Mouse (Mus musculus): ENCODE measurements at regions not wholly inside any gene's neighbourhood (a gene's known extent, or its start where the extent isn't known, plus 50 kb on each side); places are given as distances from the start of the nearest gene placed in this dataset.

DNA sequence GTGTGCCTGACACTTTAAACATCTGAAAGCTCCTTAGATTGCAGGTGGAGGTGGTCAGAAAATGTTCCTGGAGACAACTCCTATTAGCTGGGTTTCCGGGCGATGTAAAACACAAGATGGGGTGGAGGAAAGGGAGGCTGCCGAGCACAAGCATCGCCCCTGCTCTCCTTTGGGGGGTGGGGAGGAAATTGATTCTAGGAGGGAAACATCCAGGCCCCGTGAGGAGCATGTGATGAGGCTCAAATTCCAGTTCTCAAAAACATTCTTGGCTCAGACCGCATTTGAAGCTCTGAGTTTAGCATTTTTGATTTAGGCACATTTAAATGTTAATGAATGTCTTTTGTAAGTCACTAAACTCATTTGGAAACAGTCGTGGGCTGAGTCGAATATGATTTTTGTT lies 105.5 kb downstream of the Rpl14 start:
- no peak for DNase-seq (ENCODE audit: low spot score)

DNA sequence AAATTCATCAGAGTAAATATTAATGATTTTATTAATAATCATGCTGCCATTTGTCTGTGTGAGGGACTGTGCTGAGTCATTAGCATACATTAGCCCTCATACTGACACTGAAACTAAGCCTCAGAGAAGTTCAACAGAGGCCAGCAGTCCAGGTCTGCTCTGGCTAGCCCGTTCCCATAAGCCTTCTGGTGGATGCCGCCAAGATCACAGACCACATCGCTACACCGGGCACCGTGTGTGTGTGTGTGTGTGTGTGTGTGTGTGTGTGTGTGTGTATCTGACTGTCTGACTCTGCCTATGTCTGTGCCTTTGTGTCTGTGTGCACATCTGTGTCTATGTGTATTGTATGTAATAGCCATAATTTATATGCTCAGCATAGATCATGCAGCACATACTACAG lies 106.0 kb downstream of the Rpl14 start:
- no peak for DNase-seq (ENCODE audit: low spot score)

DNA sequence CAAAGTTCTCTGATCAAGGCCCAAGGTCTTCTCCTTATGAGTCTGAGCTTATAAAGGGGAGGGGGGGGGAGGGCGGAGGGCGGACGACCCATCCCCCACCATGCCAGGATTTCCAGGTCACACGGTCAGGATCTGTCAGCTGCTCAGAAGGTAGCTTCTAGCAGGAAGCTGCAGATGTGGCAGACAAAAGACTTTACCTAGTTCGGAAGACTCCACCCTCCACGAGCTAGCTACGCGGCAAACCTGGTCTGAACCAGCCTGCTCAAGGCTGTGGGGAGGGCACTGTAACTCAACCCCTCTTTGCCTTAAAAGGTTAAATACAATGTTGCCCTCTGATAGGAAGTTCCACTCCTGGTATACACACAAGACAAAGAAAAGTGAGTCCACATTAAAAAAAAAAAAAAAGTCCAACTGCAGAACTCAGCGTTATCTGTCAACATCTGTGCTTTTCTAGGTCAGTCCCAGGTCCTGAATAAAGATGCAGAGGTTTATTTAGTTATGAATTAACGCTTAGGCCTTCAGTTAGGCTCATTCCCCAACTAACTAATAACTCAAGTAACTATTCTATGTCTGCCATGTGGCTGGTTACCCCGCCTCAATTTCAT lies 108.7 kb downstream of the Rpl14 start:
- DNase-seq (ENCODE audit: low spot score) = peak; percentile 18

DNA sequence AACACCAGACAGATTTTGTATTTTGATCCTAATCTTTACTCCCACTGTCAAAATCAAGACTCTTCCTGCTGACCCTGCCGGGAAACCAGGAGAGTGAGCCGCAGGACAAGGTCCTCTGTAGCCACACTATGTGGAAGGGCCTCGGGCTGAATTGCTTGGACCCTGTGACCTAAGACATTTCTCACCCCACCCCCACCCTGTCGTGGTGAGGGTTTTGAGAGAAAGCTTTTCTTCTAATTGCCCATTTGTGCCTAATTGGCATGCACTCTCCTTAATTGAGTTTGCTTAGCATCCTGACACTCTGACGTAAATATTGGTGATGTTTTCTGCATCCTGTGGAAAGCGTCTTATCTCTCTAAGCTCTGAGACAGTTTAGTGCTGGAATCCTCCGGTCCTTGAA lies 110.2 kb downstream of the Rpl14 start:
- DNase-seq (ENCODE audit: low spot score) = no peak

DNA sequence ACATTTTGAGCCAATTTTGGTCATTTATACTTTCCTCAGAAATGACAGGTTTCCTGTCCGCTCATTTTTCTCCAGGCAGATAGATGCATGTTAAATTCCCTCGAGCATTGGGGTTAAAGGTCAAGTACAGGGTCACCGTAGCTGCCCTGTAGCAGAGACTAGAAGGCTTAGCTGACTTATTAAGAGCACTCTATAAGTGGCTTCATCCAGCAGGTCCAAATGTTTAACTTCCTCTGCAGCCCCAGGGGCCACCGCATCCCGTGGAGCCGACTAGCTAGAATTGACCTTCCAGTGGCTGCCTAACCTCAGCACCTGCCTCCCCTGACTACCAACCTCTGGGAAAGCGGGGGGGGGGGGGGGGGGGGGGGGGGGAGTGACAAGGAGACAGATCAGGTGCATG lies 114.7 kb downstream of the Rpl14 start:
- no peak for DNase-seq (ENCODE audit: low spot score)

DNA sequence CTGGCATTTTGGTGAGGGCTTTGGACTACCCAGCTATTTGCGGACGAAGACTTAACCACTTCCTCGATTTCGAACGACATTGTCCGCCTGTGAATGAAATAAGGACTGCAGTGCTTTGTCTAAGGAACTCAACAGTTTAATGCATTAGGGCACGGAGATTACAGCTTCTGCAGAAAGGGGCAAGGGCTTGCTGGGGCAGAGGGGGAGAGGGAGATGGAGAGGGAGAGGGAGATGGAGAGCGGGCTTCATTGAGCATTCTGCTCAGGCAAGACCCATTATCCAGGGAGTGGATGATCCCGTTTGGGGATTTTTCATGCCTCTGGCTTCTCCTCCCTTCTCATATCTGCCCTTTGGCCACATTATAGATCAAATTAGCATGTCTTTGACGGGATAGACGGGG lies 117.8 kb downstream of the Rpl14 start:
- no peak for DNase-seq (ENCODE audit: low spot score)

DNA sequence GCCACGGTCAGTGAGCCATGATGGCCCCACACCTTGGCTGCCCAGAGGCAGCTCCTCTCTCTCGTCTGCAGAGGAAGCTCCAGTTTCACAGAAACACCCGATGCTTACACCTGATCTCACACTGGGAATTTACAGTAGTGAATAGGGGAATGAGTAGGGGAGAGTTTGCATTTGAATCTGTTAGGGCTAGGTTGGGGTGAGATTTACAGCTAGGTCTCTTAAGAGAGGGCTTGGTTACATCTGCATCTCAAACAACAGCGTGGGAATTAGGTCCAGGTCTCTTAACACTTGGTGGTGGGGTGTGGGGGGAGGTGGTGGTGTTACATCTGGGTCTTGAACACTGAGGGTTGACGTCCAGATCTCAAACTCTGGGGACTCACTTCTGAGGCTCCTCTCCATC lies 119.3 kb downstream of the Rpl14 start:
- no peak for DNase-seq (ENCODE audit: low spot score)

DNA sequence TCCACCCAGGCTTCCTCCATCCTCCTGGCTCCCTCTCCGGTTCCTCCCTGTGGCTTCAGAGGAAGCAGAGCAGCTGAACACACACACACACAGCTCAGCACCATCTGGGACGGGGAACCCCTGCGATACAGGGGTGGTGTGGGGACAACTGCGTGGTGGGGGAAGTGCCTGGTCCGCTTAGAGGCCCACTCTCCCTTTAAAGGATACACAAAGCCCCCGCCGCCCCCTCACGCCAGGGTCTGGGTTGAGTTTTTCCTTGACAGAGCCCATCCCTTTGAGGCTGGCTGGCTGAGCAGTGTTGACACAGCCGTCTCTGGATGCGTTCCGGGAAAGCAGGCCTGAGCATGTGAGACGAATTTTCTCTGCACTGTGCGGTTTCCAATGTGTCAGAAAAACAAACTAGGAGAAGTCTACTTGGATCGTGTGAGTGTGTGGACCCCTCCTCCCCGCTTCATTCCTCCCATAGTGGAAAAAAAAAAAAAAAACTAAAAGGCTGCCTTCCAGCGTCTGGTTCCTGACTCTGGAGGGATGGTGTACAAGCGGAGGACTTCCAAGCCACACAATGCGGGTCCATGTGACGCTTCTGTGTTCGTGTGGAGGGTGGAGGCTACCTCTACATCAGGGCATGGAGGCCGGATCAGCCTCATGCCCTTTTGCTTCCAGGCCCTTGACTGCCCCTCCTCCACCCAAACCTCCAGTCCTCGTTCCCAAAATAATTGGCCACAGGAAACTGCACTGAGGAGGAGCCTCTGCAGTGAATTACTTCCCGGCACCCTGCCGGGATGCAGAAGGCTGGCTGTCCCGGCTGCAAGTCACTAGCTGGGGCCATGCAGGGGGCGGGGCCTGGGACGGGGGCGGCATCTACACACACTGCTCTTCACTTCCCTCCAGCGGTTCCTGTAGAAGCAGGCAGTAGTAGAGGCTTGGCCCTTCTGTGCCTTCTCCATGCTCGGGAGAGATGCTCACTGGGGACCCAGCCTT lies 120.0 kb downstream of the Rpl14 start:
- peak; percentile 80 for DNase-seq (ENCODE audit: low spot score)

DNA sequence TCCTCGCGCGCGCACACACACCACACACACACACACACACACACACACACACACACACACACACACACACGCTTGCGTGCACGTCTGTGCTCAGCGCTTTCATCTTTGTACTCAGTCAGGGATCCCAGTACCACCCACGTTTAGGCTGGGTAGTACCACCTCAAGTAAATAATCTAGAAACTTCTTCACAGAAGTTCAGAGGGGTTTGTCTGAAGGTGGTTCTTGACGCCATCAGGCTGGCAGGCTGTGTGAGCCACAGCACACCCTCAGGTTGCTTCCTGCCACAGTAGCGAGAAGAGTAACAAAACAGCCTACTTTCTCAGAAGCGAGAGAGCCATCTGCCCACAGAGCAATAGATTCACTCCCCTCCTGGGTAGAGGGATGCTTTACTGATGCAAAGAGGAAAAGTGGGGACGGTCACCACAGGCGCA lies 120.7 kb downstream of the Rpl14 start:
- DNase-seq (ENCODE audit: low spot score) = peak; percentile 68

DNA sequence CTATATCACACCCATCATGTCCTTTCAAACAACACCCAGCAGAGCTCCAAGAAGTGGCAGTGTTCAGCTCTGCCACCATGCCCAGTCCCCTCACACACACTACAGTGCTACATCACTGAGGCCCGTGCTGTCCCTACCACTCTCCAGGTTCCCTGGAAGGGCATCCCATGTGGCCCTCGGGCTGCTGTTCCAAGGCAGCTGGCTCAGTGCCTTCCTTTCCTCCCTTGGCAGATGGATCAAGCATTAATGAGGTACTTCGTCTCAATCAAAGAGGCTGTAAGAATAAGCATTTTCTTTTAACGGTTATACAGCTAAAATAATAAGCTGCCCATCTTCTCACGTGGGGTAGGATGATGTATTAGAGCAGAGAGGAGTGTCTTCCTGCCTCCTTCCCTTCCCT lies 123.2 kb downstream of the Rpl14 start:
- DNase-seq (ENCODE audit: low spot score) = no peak

DNA sequence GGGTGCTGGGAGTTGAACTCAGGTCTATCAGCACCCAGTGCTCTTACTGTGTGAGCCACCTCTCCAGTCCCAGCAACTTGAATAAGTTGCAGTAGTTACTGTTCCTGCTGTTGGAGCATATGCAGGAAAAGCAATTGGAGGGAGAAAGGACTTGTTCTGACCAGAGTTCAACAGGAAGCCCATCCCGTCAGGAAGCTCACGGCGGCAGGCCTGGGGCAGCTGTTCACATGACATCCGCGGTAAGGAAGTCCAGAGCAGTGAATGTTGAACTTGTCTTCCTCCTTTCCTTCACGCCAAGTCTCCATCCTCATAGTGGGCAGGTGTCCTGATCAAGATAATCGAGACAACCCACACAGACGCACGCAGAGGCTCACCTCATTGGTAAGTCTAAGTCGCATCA lies 124.7 kb downstream of the Rpl14 start:
- no peak for DNase-seq (ENCODE audit: low spot score)

DNA sequence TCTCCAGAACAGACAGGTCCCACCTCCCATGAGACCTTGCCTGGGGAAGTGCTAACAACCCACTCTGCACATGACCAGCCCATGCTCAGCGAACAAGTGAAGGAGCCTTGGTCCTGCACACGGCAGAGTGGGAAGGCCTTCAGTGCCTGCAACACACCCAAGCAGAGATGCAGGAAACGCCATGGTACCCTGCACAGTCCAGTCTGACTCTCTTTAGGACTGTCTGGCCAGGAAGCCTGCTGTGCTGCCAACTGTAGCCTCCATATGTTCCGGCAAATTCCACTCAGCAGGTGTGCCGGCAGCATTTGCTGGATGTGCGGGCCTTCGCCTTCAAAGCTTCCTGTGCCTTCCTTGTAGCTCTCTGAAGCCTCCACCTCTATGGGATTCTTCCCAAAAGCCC lies 126.5 kb downstream of the Rpl14 start:
- no peak for DNase-seq (ENCODE audit: low spot score)

DNA sequence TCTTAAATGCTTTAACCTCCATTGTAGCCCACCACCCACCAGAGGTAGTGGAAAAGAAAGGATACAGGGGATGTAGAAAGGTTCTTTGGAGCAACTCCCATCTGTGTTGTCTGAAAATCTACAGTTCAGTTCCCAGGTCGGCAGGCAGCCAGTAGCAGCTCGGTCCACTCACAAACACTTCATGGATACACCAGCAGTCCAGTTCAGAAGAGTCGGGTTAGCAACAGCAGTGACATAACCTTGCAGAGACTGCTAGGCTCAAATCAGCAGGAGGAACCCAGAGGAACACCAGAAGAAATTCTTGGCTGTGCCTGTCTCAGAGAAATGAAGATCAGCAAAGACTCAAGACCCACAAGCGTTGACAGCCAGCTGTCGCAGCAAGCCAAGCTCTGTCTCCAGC lies 128.5 kb downstream of the Rpl14 start:
- DNase-seq (ENCODE audit: low spot score) = no peak

DNA sequence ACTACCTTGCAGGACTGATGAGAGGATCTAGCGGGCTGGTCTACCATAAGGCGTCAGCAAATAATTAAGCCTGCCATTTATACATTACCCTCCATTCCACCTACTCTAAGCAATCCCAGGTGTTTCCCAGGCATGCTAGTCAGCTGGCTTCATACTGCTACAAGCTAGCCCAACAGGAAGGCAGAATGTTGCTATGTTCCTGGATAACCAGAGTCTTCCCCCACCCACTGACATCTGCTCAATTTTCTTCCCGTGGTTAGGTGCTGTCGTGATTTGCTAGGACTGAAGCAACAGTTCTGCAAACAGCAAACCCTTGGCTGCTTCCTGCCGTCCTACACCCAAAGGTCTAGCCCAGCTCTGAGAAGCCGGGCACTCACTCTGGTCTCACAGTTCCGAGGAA lies 131.6 kb downstream of the Rpl14 start:
- peak; percentile 6 for DNase-seq (ENCODE audit: low spot score)

DNA sequence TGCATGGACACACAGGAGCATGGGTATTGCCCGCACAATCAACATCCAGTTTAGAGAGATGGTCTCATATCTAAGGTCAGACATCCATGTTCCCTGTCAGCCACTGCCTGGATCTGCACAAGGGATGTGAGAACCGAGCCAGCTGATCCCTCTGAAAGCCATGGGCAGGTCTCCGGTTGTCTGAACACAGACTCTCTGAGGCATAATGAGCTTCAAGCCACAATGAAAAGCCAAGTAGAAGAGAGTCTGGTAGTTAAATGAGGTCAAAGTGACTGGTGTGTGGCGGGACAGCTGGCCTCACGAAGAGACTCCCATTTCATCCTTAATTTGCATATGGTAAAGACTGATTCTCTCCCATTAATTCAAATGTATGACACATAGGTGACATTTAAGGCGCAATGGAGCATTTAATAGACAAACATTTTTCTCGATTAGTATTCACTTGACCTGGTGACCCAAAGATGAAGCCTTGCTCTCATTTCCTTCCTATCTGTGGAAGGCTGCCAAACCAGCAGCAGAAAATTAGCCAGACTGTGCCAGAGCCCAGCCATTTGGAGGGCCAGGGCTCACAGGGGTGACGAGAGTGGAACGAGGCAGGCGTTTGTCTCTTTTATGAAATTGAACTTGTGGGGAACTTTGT lies 132.2 kb downstream of the Rpl14 start:
- no peak for DNase-seq (ENCODE audit: low spot score)

DNA sequence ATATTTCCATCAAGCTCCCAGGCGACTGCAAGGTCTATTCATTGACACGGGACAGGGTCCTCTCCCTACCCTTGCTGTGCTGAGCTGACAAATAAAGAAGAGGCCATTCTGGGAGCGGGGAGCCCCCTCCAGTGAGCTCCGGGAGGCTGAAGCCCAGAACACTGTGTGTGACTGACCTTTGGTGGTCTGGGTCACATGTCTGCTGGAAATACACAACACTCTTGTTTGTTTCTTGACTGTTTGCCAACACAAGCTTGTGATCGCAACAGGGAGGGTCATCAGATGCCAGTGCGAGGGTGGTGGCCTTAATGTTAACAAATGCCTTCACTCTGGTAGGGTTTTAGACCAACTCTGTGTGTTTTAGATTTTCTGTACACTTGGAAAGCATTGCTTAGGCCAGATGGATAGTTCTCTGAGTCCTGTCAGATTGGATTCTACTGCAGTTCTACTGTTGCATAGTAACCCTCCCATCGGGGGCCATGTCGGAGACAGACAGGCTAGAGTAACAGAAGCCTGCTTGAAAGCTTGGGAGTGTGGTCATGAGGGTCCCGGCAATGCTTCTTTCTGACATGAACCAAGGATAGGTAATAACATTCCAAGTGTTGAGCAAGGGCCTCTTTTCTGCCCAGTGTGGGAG lies 135.4 kb downstream of the Rpl14 start:
- no peak for DNase-seq (ENCODE audit: low spot score)

DNA sequence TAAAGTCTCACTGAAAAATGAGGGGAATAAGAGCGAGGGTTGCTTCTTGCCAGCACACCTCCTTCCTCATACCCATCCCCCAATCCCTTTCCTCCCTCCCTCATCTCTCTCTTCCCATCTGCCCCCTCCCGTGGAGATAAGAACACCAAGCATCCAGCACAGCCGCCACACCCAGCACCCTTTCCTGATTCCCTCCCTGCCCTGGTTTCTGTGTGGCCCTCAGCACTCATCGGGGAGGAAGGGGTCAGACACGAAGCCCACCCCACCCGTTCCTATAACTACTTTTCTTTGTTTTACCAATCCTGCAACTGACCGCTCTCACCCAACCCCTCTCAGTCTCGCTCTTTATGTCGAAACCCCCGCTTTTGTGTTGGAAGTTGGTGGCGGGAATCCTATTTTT lies 137.3 kb downstream of the Rpl14 start:
- DNase-seq (ENCODE audit: low spot score) = no peak

DNA sequence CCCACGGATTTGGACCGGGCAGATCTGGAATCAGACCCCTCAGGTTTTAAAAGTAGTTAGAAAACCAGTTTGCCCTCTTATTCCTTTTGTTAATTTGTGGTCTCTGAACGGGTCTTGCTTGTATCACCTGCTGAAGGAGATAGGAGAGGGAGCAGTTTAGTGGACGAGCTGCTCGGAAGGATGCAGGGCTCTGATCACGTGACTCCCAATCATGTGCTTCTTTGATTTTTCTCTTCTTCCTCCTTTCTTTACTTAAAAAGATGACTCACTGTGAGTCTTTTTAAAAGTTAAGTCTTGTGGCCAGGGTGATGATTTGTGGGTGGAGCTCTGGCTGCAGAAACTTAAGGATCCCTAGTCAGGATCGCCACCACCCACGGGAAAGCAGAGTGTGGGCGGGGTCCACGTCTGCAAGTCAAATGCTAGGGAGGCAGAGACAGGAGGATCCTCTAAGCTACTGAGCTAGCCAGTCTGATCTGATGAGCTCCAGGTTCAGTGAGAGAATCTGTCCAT lies 138.0 kb downstream of the Rpl14 start:
- no peak for DNase-seq (ENCODE audit: low spot score)

DNA sequence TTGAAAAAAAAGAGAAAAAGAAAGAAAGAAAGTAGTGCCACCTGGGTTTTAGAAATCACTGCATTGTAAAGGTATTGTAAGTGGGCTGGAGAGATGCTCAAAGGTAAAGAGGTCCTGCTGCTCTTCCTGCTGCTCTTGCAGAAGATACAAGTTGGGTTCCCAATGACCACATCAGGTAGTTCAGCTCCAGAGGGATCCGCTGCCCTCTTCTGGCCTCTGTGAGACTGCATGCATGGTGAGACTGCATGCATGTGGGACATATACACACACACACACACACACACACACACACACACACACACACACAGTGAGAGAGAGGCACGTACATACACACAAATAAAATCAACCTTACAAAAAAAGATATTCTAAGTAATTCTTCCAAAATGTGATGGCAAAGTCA lies 141.7 kb downstream of the Rpl14 start:
- DNase-seq (ENCODE audit: low spot score) = no peak

DNA sequence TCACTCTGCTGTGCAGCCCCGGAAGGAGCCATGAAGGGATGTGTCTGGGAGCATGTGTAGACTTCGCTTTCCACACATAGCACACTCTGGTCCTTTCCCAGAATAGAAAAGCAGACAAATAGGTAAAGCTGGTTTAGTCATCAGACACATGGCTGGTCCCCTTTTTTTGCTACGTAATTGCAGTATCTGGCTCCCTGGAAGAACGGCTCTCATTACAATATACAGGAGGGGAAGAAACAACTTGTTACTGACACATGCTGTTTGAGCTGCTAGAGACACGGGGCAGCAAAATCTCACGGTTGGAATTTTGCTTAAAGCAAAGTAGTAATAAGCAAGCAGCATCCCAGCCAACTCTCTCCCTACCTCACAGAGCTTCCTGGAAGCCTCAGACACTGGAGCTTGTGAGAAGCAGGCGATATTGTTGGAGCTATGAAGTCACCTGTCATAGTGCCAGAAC lies 144.4 kb downstream of the Rpl14 start:
- no peak for DNase-seq (ENCODE audit: low spot score)

DNA sequence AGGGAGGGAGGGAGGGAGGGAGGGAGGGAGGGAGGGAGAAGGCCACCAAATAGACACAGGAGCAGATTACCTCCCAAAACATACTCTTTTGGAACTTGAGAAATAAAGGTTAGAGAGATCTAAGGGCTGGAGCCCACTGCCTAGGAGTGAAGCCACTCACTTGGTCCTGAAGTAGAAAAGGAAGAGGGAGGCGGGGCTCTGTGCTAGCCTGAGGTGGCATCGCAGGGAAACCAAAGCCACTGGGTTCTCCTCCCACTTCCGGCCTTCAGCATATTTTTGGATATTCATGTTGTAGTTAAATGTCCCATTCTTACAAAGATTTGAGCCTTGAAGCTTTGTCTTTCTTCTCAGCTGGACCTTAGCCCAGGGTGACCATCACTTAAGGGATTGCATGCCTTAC lies 147.6 kb downstream of the Rpl14 start:
- DNase-seq (ENCODE audit: low spot score) = no peak

DNA sequence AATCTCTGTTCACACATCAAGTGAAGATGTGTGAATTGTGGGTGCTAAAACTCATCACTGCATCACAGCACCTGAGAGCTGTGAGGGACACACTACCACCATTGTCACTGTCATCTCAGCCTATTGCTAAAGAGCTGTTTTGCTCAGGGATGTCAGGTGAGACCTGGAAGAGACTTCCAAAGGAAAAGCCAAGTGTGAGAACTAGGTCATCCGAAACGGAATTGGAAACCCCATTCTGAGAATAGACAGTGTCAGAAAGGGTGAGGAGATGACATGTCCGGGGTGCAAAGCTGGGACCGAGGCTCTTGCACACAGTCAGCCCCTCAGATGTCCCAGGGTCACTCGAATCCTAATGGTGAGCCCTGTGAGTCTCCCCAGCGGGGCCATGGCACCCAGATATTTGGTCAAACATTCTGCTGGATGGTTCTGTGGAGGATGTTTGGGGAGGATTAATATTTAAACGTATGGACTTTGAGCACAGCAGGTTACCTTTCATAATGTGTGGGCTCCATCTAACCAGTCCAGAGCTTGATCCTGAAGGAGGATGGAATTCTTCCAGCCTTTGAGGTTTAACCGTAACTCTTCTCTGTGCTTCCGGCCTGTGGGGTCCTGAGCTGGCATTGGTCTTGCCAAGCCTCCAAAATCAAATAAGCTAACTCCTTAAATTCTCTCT lies 150.3 kb downstream of the Rpl14 start:
- no peak for DNase-seq (ENCODE audit: low spot score)
